Mouse (Mus musculus): Measurements from ENCODE around the gene Rnf181.

Rnf181 gene

DNA sequence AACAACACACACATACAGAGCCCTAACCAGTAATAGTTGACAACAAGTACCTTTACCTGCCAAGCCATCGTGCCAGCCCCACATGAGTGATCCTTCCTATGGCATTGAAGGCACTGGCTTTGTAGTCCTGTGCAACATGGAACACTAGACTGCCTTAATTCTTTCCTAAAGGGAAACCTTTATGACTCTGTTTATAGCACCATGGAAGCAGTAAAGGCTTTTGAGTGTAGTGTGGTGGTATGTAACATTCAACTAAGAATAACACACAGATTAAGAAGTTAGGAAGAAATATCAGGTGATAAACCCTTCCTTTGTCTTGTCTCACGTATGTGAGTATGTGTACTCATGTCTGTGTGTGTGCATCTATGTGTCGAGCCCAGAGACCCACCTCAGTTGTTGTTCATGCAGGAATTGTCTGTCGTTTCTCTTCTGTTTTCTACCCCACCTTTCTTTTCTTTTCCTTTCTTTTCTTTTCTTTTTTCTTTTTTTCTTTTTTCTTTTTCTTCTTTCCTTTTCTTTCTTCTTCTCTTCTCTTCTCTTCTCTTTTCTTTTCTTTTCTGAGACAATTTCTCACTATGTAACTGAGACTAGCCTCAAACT, at the start of gene Rnf181:
Rnf181 (minus strand) TSS at position 113 of the 600 bp plus-strand sequence.
- in situ Hi-C loops (cut with MseI, MboI), result no loop called here

DNA sequence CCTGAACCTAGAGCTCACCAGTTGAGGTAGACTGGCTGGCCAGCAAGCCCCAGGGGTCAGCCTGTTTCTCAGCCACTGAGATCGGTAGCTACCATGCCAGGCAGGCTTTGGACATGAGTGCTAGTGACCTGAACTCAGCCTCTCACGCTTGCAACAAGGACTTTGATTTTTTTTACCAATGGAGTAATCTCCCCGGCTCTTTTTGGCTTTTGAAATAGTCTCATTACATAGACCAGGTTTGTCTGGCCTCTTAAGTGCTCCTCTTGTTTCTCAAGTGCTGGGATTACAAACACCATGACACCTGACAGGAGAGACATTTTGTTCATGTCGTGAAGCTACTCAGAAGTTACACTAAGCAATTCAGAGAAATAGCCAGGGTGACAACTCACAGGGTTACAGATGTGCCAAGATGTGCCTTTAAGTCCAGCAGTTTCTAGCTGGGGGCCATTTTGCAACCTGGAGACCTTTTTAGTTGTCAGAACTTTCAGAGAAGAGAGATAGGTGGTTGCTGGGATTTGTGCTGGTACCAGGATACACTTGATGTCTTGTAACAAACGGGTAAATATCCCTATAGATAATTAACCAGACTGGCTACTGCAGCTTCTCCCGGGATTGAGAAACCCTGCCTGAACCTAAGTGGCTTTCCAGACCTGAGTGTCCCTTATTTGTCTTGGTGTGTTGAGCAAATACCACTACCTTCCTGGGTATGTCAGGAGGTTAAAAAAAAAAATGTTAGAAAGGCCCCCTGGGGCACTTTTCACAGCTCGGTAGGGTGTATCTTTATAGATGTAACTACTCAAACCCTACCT, 49.4 kb upstream of the Rnf181 start:
- in situ Hi-C loops (cut with MseI, MboI), result no loop called here

DNA sequence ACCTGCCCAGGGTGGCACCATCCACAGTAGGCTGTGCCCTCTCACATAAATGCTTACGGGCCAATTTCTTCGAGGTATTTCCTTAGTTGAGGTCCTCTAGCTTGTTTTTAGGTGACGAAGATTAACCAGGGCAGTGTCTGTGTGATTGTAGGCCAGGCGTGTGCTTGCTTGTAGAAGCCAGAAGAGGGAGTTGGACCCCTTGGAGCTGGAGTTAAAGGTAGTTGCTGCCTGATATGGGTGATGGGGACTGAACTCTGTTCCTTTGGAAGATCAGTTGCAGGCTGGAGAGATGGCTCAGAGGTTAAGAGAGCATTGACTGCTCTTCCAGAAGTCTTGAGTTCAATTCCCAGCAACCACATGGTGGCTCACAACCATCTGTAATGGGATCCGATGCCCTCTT, 48.4 kb upstream of the Rnf181 start:
- in situ Hi-C loops (cut with MseI, MboI), result no loop called here

DNA sequence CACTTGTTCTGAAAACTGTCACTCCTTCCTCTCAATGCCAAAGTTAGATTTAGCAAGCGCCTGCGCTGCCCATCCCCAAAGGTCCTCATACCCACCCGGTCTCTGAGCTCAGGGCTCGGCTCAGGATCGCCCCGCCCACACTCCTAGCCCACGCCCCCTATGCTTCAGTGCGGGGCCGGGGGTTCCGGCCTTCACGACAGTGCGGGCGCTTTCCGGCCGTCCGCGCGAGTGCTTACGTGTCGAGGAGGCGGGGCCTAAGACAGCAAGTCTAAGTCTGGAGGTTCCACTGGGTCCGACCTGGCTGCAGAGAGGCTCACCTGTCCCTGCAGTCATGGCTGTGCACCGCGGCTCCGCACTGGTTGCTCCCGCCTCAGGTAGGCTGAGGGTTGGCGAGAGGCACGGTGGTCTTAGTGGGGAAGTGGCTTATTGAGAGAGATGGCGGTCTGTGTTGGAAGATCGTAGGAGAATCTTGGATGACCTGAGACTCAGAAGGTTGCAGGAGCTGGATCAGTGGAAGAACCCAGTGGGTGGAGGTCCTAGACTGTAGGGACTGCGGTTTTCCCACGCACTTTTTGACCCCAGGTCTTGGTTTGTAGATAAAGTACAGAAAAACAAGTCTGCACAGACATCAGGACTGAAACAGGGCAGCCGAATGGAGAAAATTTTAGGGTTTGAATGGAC, 47.5 kb upstream of the Rnf181 start, which contains the start of gene Ggcx:
Ggcx (plus strand) TSS at position 233 of the 681 bp plus-strand sequence.
- in situ Hi-C loops (cut with MseI, MboI), result no loop called here

DNA sequence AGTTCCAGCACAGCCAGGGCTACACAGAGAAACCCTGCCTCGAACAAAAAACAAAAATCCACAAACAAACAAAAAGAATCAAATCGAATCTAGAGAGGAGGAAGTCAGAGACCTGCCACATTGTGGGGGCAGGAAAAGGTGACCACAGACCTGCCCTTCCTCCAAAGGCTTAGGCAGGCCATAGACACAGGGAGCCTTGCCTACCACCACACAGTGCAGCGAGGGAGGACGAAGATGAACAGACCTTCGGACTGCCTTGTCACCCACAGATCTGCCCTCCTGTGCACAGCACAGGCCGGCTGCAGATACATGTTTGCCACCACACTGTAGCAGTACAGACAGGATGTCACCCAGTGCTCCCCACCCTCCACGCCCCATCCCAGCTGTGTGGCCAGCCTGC, 43.8 kb upstream of the Rnf181 start:
- in situ Hi-C loops (cut with MseI, MboI), result no loop called here

DNA sequence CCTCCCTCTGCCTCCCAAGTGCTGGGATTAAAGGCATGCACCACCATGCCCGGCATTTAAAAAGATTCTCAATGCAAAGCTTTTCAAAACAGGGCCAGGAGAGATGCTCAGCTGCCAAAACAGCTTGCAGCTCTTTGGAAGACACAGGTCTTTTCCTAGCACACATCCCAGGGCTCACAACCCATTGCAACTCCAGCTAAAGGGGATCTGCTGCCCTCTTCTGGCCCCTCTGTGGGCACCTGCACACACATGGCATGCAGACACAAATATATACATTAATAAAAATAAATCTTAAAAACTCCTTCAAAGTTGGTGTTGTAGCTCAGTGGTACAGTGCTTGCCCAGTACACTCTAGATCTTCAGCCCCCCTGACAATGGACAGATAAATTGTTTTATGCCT, 43.2 kb upstream of the Rnf181 start:
- in situ Hi-C loops (cut with MseI, MboI), result no loop called here

DNA sequence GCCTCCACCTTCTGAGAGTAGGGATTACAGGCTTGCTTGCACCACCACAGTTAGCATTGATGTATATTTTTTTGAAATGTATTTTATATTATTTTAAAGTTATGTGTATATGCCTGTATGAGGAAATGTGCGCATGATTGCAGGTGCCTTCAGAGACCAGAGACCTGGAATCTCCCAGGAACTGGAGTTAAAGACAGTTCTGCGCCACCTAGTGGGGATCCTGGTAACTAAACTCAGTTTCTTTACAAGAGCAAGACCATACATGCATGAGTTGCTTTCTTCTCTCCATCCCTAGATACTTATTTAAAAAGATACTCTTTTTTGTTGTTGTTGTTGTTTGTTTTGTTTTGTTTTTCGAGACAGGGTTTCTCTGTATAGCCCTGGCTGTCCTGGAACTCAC, 42.8 kb upstream of the Rnf181 start:
- in situ Hi-C loops (cut with MseI, MboI), result no loop called here

DNA sequence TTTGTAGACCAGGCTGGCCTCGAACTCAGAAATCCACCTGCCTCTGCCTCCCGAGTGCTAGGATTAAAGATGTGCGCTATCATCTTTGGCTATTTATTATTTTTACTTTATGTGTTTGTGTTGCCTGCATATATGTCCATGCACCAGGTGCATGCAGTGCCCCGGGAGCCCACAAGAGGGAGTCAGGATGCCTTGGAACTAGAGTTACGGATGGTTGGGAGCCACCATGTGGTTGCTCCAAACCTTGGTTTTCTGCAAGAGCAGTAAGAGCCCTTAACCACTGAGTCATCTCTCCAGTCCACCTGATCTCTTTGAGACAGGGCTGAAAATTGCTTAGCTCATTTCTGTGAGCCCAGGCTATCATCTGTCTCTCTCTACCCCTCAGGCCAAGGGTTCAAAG, 40.4 kb upstream of the Rnf181 start:
- in situ Hi-C loops (cut with MseI, MboI), result no loop called here

DNA sequence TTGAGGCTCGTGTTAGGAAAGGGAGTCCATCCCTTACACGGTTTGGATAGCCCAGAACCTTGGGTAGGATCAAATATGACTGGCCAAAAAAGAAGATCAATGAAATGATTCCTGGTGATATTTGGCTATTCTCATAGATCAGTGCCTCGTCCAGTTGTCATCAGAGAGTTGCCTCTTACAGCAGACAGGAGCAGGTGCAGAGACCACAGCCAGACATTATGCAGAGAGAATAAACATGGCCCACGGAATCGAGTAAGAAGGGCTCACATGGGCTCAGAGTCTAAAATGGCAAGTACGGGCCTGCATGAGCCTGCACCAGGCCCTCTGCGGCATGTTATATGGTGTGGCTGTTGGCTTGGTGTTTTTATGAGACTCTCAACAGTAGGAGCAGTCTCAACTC, 38.6 kb upstream of the Rnf181 start:
- in situ Hi-C loops (cut with MseI, MboI), result no loop called here

DNA sequence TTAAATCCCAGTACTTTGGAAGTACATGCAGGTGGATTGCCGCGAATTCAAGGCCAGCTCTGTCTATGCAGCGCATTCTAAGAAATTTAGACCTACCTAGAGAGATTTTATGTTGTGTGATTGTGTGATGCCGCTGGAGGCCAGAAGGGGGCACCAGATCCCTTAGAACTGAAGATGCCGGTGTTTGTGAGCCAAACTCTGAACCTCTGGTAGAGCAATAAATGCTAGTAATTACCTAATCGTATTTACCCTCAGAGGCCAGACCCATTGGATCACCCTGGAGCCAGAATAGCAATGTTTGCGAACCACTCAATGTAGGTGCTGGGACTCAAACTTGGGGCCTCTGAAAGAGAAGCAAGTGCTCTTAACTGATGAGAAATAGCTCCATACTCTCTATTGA, 35.1 kb upstream of the Rnf181 start:
- in situ Hi-C loops (cut with MseI, MboI), result no loop called here

DNA sequence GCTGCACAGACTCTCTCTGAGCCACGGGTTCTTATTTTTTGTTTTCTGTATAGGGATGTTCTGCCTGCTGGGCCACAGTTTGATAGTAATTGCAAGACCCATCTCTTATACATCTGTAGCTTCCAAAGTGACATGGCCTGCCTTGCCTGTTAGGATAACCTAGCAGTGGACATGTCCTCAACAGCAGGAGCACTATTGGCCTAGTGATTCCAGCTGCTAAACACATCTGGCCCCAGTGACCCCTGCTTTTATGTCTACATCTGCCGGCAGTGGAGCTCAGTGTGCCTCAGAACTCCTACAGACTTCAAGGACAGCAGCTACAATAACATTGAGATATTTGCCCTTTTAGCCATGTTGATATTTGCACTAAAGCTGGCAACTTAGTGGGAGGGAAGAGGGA, 33.2 kb upstream of the Rnf181 start:
- in situ Hi-C loops (cut with MseI, MboI), result no loop called here

DNA sequence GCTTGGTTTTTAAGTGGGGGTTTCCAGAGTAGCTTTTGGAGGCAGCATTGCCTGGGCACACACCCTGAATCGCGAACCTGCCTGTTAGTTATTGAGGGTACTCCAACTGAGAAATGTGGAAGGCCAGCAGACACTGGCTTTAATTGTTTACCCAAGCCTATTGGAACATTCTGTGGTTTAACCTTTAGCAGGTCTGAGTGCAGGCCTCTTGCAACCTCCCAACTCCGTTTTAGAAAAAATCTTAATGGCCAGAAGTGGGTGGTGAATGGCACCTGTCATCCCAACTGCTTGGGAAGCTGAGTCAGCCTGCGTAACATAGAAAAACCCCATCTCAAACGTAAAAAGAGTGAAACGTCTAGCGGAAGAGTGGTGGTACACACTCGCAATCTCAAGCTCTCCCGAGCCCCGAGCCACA, 30.1 kb upstream of the Rnf181 start:
- in situ Hi-C loops (cut with MseI, MboI), result no loop called here

DNA sequence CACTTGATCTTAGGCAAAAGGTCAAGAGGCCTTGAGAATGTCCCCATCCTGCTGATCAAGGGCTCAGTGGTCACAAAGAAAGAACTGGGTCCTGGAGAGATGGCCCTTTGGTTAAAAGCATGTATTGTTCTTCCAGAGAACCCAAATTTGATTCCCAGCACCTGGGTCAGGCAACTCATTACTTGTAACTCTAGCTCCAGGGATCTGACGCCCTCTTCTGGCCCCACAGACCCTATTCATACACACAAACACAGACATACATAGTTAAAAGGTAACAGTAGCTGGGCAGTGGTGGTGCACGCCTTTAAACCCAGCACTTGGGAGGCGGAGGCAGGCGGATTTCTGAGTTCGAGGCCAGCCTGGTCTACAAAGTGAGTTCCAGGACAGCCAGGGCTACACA, 25.6 kb upstream of the Rnf181 start:
- in situ Hi-C loops (cut with MseI, MboI), result no loop called here

DNA sequence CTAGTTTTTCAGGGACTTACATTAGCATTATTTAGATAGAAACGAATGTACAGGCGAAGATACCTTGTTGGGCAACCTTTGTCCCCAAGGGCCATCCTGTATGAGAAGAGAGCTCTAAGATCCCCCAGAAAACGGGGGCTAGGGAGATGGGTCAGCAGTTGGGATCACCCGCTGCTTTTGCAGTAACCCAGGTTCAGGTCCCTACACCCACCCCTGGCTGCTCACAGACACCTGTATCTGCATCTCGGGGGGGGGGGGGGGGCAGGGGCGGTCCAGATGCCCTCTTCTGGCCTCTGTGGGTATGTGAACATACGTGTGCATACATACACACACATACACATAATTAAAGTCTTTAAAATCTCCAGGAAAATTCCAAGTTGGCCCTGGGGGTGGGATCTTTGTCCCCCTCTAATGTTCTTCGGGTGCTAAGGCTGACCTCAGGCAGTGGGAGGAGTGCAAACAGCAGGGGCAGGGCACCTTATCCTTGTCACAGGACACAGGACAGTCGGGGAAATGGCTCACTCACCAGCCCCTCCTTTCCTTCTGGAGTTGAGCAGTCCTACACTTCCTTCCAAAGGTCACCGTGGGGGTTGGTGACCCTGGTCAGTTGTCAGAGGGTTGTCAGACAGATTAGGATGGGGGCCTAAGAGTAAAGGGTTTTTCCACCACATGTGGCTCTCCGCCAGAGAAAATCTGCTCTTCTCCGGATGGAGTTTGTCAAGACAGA, 24.2 kb upstream of the Rnf181 start:
- in situ Hi-C loops (cut with MseI, MboI), result no loop called here

DNA sequence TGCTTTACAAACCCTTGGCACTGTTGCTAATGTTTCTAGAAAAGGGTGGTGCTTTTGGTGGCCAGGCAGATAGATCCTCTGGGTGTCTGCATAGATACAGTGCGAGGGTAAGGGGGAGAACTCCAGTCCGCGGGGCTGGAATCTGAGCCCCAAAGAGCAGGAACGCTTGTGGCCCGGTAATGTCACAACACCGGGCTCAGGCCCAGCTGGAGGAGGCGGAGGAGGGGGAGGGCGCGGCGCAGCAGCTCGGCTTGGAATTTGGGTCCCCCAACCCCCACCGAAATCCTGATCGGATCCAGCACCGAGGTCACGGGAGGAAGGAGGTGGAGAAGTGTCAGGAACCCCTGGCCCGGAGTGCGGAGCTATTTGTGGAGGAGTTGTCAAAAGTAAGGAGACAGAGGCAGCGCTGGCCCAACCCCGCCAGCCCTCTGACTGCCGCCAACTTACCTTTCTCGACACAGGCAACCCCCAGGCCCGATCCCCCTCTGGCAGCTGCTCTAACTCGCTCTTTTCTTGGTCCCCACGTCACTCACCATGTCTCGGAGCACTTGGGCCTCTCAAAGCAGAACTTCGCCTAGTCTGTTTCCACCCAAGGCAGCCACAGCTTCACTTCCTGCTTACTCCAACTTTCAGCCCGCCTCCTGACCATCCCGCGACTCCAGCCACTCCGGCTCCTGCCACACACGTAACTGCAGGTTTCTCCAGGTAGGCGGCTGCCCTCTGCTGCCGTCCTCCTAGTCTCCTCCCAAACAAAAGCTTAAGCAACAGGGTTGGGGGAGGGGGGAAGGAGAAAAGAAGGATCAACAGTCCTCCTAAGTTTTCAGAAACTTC, 23.4 kb upstream of the Rnf181 start, which contains the start of gene Vamp8:
Vamp8 (minus strand) TSS at position 763 of the 831 bp plus-strand sequence.
- in situ Hi-C loops (cut with MseI, MboI), result no loop called here

DNA sequence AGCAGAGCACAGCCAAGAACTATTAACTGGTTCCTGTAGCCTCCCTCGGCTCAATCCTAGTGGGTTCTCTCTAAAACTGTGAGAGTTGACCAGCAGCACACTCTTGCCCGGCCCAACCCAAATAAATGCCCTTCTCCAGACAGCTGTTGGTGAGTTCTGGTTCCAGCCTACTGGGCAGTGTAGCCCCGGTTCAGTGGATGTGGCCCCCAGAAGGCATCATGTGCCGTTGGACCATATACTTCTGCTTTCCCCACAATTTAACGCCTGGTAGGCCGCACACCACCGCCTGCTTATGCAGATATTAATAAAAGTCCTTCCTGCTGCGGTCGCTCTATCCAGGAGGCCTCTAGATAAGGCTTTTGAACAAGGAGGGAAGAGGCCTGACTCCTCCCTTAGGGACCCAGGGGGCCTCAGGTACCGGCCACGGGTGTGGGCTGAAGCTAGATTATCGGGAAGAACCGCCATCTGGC, 22.8 kb upstream of the Rnf181 start:
- in situ Hi-C loops (cut with MseI, MboI), result no loop called here

DNA sequence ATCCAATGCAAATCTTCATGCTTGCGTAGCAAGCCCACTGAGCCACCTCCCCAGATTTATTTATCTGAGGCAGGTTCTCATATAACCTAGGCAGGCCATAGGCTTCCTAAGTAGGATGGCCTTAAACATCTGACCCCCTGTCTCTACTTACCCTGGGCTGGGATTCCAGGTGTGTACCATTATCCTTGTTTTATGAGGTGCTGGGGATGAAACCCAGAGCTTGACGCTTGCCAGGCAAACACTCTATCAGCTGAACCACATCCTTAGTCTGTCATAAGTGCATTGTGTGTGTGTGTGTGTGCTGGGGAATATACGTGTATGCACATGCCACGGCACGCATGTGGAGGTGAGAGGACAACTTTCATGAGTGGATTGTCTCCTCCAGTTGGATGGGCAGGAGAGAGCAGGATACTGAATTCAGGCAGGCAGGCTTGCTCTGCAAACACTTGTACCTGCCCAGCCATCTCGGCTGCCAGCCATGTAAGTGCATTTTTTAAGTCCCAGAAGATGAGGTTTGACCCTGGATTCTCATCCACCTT, 22.1 kb upstream of the Rnf181 start:
- in situ Hi-C loops (cut with MseI, MboI), result no loop called here

DNA sequence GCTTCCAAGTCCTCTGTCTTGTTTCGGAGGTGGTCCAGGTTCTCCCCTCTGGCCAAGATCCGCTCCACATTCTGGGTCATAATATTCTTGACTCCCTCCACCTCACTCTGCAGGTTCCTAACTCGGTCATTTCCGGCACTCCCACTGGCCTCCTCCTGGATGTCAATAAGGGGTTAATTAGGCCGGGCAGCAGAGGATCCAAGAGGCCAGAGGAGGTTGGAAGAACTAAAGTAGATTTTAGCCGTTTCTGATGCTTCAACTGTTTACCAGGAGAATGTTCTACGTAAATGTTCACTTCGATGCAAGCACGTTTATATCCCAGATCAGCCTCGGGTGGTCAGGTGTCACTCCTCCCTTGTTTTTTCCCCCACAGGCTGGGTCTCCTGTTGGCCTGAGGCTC, 21.5 kb upstream of the Rnf181 start:
- in situ Hi-C loops (cut with MseI, MboI), result no loop called here

DNA sequence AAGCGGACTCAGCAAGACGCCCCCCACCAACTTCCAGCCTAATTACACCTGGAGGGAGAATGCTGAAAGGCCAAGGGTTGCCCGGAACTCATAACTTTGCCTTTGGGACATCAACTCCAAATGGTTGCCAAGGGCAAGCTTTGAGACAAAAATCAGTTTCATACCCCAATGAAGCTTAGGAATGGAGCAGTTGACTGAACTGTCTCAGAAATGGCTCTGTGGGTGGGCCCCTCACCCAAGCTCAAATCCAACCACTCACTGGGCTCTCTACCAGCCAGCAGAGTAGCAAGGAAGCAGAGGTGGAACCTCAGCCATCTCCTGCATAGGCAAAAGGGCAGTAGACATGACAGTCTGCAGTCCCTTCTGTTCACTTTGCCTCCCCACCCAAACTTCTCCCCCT, 21.1 kb upstream of the Rnf181 start:
- in situ Hi-C loops (cut with MseI, MboI), result no loop called here

DNA sequence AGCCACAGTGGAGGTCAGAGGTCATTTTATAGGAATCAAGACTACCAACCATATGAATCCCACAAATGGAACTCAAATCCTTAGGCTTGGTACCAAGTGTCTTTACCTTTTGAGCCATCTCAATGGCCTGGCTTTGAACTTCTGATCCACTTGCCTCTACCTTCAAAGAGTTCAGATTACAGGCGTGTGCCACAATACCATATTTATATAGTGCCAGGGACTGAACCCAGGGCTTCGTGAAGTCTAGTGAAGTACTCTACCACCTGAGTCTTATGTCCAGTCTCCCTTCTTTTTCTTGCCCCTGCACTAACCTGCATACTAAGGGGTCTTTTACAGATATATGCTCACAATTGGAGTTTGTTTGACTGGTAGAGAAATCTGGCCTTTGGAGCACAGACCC, 19.8 kb upstream of the Rnf181 start:
- in situ Hi-C loops (cut with MseI, MboI), result no loop called here

DNA sequence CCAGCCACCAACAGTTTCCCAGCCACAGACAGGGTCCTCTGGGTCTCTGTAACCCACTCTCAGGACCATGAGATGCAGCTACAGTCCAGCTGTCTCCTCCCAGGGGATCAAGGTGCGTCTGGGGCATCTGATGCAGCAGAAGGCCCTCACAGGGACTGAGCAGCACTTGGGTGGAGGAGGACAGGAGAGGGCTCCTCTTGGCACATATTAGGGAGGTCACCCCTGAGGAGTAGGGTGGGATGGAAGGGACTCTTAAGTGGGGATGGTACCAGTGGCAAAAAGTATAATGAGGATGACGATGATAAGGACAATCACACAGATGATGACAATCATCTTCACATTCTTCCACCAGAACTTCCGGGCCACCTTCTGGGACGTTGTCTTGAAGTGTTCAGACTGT, 18.5 kb upstream of the Rnf181 start:
- in situ Hi-C loops (cut with MseI, MboI), result no loop called here

All from mouse trophoblast stem cell (cell line).